Mouse (Mus musculus) forebrain, postnatal 0 days (tissue): ENCODE results near the gene Gm10309. TPM values are rescaled to one million over a fixed set of nuclear protein-coding genes. Genes with fewer than 3 reads are reported as not detected.
"Not testable (repeated sequence)": the region's sequence is repeated elsewhere in the genome, so short reads cannot be mapped to it uniquely, and the experiment has no call there.

Source experiments
- ATAC-seq: fragments of 200-750 bp; cut with Nextera tagmentation; 2 replicates; pipeline ENCODE4 v1.8.0; 2017; ENCODE audit warnings: mild to moderate bottlenecking, moderate library complexity
- DNase-seq: peaks from one replicate; pipeline ENCODE4 v3.0.0-alpha.2; 2015
- H3K27ac ChIP-seq: fragments of 300-500 bp; sonication (generic); 2 replicates; pipeline ENCODE4 v1.5.1; 2014; ENCODE audit warnings: low read depth, mild to moderate bottlenecking, antibody characterized with exemption, low read length, moderate library complexity, mixed read lengths
- H3K27me3 ChIP-seq: fragments of 300-500 bp; sonication (generic); 2 replicates; pipeline ENCODE4 v1.6.1; 2014; ENCODE audit warnings: mild to moderate bottlenecking, low read length, mixed read lengths; ENCODE audit not compliant: insufficient read depth
- H3K36me3 ChIP-seq: fragments of 300-500 bp; sonication (generic); 2 replicates; pipeline ENCODE4 v1.6.1; 2014; ENCODE audit warnings: mild to moderate bottlenecking, moderate library complexity; ENCODE audit not compliant: insufficient read depth
- H3K4me1 ChIP-seq: fragments of 300-500 bp; sonication (generic); 2 replicates; pipeline ENCODE4 v1.6.1; 2014; ENCODE audit warnings: antibody characterized with exemption; ENCODE audit not compliant: insufficient read depth
- H3K4me2 ChIP-seq: fragments of 300-500 bp; sonication (generic); 2 replicates; pipeline ENCODE4 v1.6.1; 2014; ENCODE audit warnings: low read depth, mild to moderate bottlenecking, moderate library complexity
- H3K4me3 ChIP-seq: fragments of 300-500 bp; sonication (generic); 2 replicates; pipeline ENCODE4 v1.5.1; 2014; ENCODE audit warnings: low read depth, low read length, mixed read lengths
- H3K9ac ChIP-seq: fragments of 300-500 bp; sonication (generic); 2 replicates; pipeline ENCODE4 v1.6.1; 2014; ENCODE audit warnings: mild to moderate bottlenecking
- H3K9me3 ChIP-seq: fragments of 300-500 bp; sonication (generic); 2 replicates; pipeline ENCODE4 v1.6.1; 2016; ENCODE audit warnings: low read length
- CTCF ChIP-seq: sonication (generic); IDR thresholded peaks from 2 replicates; pipeline ENCODE4 v1.5.1; 2016; ENCODE audit warnings: antibody characterized with exemption, control low read depth, low read depth
- WGBS: fragments of 180-500 bp; shearing (Covaris S2); extraction: QIAGEN DNeasy Blood & Tissue Kit; methylation state at CpG from one replicate; pipeline ENCODE4 v1.1.7; 2014; 5-methylcytosine and 5-hydroxymethylcytosine counted together
- polyA plus RNA-seq: library from polyadenylated mRNA; unstranded; fragments of >200 nt; fragmentation: Nextera tagmentation; extraction: Ambion mirVana; gene quantifications from 2 replicates; pipeline ENCODE4 v1.2.1, GENCODE M21; 2015
- total RNA-seq: library from RNA; depleted of rRNA; stranded (reverse); fragments of >200 nt; gene quantifications from 2 replicates; pipeline ENCODE4 v1.2.3, GENCODE M21; 2014

Gm10309 gene
- total and polyA plus RNA-seq, 2 experiments from 2014 or later: 0.22 TPM; not detected in 1

GRCm38 (mm10) chr17:86489827-86490226 is 15.2 kb downstream of the Gm10309 start:
- no peak for TF ChIP-seq CTCF
- 92% methylated on average over 10 of the region's 10 CpGs for WGBS

GRCm38 (mm10) chr17:86487450-86487849 is 17.6 kb downstream of the Gm10309 start:
- no peak for DNase-seq
- H3K9me3 ChIP-seq: no peaks in the 10 kb centered on the region
- H3K36me3 ChIP-seq: peaks cover 10% of the 10 kb centered on the region; the same call in 1 of the 2 replicates
- no peak for ATAC-seq
- no peak for TF ChIP-seq CTCF
- 82% methylated on average over 3 of the region's 3 CpGs for WGBS
- H3K9ac ChIP-seq: no peak overlapping the region
- no peak overlapping the region for H3K27ac ChIP-seq
- no peak overlapping the region for H3K4me2 ChIP-seq
- H3K4me1 ChIP-seq: no peaks in the 10 kb centered on the region
- H3K27me3 ChIP-seq: no peaks in the 10 kb centered on the region
- no peak overlapping the region for H3K4me3 ChIP-seq

More at GRCm38 (mm10) chr17:86489827-86490226, 15.2 kb downstream of the Gm10309 start:
- DNase-seq: no peak
- ATAC-seq: no peak
- Histone ChIP-seq H3K4me1 (no peaks in the 10 kb centered on the region), H3K27ac (no peak overlapping the region), H3K4me2 (no peak overlapping the region), H3K9ac (no peak overlapping the region), H3K4me3 (no peak overlapping the region), H3K9me3 (no peaks in the 10 kb centered on the region), H3K36me3 (peaks cover 14% of the 10 kb centered on the region; the same call in 1 of the 2 replicates), H3K27me3 (no peaks in the 10 kb centered on the region)

GRCm38 (mm10) chr17:86486657-86487056 is 18.4 kb downstream of the Gm10309 start:
- 82% methylated on average over 5 of the region's 5 CpGs for WGBS
- H3K4me3 ChIP-seq: no peak overlapping the region
- no peak for TF ChIP-seq CTCF
- ATAC-seq (no peak), DNase-seq (no peak)
- no peaks in the 10 kb centered on the region for H3K9me3 ChIP-seq
- H3K4me1 ChIP-seq: no peaks in the 10 kb centered on the region
- H3K9ac ChIP-seq: no peak overlapping the region
- H3K27ac ChIP-seq: no peak overlapping the region
- no peak overlapping the region for H3K4me2 ChIP-seq
- H3K36me3 ChIP-seq: peaks cover 9% of the 10 kb centered on the region; the same call in 1 of the 2 replicates
- no peaks in the 10 kb centered on the region for H3K27me3 ChIP-seq

- H3K4me2 ChIP-seq: no peak overlapping the region
- ATAC-seq (peak; percentile 69), DNase-seq (peak; percentile 82)
- no peak overlapping the region for H3K9ac ChIP-seq
- WGBS: 5% methylated on average over 3 of the region's 3 CpGs
- no peaks in the 10 kb centered on the region for H3K4me1 ChIP-seq
- no peak overlapping the region for H3K4me3 ChIP-seq
- no peak overlapping the region for H3K27ac ChIP-seq
- no peaks in the 10 kb centered on the region for H3K9me3 ChIP-seq
- H3K27me3 ChIP-seq: no peaks in the 10 kb centered on the region
- peak; percentile 90 for TF ChIP-seq CTCF
- peaks cover 7% of the 10 kb centered on the region; the same call in 1 of the 2 replicates for H3K36me3 ChIP-seq
These were observed 20.8 kb downstream of the Gm10309 start for GRCm38 (mm10) chr17:86484087-86484737.

DNA sequence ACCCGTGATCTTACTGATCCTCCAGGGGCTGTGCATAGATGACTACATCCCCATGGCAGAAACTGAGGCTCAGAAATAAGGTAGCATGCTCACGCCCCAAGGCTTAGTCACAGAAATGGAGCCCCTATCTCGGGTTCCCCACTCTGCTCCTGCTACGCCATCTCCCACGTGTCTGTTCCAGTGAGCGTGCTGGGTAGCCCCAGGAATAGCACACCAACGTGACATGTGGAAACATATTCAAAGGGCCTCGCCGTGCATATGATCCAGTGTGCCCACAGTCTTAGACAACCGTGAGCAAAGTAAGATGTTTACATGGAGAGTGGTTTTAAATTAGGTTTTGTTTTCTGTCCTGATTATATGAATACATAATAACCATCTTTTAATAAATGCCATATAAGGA is 22.4 kb downstream of the Gm10309 start:
- no peak for ATAC-seq
- TF ChIP-seq CTCF: no peak
- Histone ChIP-seq H3K27ac (no peak overlapping the region), H3K4me3 (no peak overlapping the region), H3K9ac (no peak overlapping the region), H3K9me3 (no peaks in the 10 kb centered on the region), H3K27me3 (no peaks in the 10 kb centered on the region), H3K36me3 (peaks cover 12% of the 10 kb centered on the region; the same call in 1 of the 2 replicates), H3K4me2 (no peak overlapping the region), H3K4me1 (no peaks in the 10 kb centered on the region)
- WGBS: 89% methylated on average over 10 of the region's 10 CpGs
- no peak for DNase-seq

GRCm38 (mm10) chr17:86479406-86479805 is 25.6 kb downstream of the Gm10309 start:
- Histone ChIP-seq H3K36me3 (peaks cover 12% of the 10 kb centered on the region; the same call in 1 of the 2 replicates), H3K9me3 (no peaks in the 10 kb centered on the region), H3K4me1 (no peaks in the 10 kb centered on the region), H3K27ac (no peak overlapping the region), H3K4me2 (no peak overlapping the region), H3K27me3 (no peaks in the 10 kb centered on the region), H3K4me3 (no peak overlapping the region), H3K9ac (no peak overlapping the region)
- DNase-seq: no peak
- 91% methylated on average over 10 of the region's 10 CpGs for WGBS
- no peak for ATAC-seq
- TF ChIP-seq CTCF: no peak

- H3K27me3 ChIP-seq, H3K9me3 ChIP-seq, H3K4me2 ChIP-seq, H3K4me1 ChIP-seq, DNase-seq, H3K4me3 ChIP-seq, H3K27ac ChIP-seq, ATAC-seq, H3K9ac ChIP-seq: not testable (repeated sequence)
- peaks cover 12% of the 10 kb centered on the region; the same call in 1 of the 2 replicates for H3K36me3 ChIP-seq
These were observed 27.6 kb downstream of the Gm10309 start for GRCm38 (mm10) chr17:86477401-86477800.
